Mouse (Mus musculus) liver (tissue): Measurements from ENCODE around the gene Gm2832.
"Not testable (repeated sequence)": the region's sequence is repeated elsewhere in the genome, so short reads cannot be mapped to it uniquely, and the experiment has no call there.

Experiments
- DNase-seq: peaks from one replicate; pipeline ENCODE4 v3.0.0-alpha.2; 2020; ENCODE audit warnings: mixed read lengths

The Gm2832 gene

GRCm38 (mm10) chr14:41278505-41278904 lies at the start of gene Gm2832:
Gm2832 (plus strand) TSS chr14:41278805.
- not testable (repeated sequence) for DNase-seq

- not testable (repeated sequence) for DNase-seq
These were observed 15.3 kb upstream of the Gm2832 start for GRCm38 (mm10) chr14:41263296-41263695.

GRCm38 (mm10) chr14:41263853-41264755 lies 14.5 kb upstream of the Gm2832 start:
- DNase-seq: not testable (repeated sequence)

GRCm38 (mm10) chr14:41264756-41265566 lies 13.6 kb upstream of the Gm2832 start:
- not testable (repeated sequence) for DNase-seq

- DNase-seq: not testable (repeated sequence)
These were observed 7.4 kb downstream of the Gm2832 start for GRCm38 (mm10) chr14:41285965-41286364.
